Mouse (Mus musculus) forebrain, embryonic 16.5 days (tissue): ENCODE results near the gene Faf2. TPM values are rescaled to one million over a fixed set of nuclear protein-coding genes. Genes with fewer than 3 reads are reported as not detected.
"Not testable (repeated sequence)": the region's sequence is repeated elsewhere in the genome, so short reads cannot be mapped to it uniquely, and the experiment has no call there.

ENCODE experiments used
- ATAC-seq: fragments of 200-750 bp; cut with Nextera tagmentation; 2 replicates; pipeline ENCODE4 v1.8.0; 2017; ENCODE audit warnings: mild to moderate bottlenecking, moderate library complexity
- H3K27ac ChIP-seq: fragments of 300-500 bp; sonication (generic); 2 replicates; pipeline ENCODE4 v1.5.1; 2014; ENCODE audit warnings: low read length, control low read depth
- H3K27me3 ChIP-seq: fragments of 300-500 bp; sonication (generic); replicated peaks from 2 replicates; pipeline ENCODE4 v1.6.1; 2014; ENCODE audit warnings: low read length; ENCODE audit not compliant: control insufficient read depth, insufficient read depth
- H3K36me3 ChIP-seq: fragments of 300-500 bp; sonication (generic); 2 replicates; pipeline ENCODE4 v1.6.1; 2014; ENCODE audit not compliant: control insufficient read depth, insufficient read depth
- H3K4me1 ChIP-seq: fragments of 300-500 bp; sonication (generic); replicated peaks from 2 replicates; pipeline ENCODE4 v1.6.1; 2014; ENCODE audit warnings: low read length; ENCODE audit not compliant: control insufficient read depth, insufficient read depth
- H3K4me2 ChIP-seq: fragments of 300-500 bp; sonication (generic); 2 replicates; pipeline ENCODE4 v1.6.1; 2014; ENCODE audit warnings: mild to moderate bottlenecking, low read length, control low read depth
- H3K4me3 ChIP-seq: fragments of 300-500 bp; sonication (generic); replicated peaks from 2 replicates; pipeline ENCODE4 v1.5.1; 2014; ENCODE audit warnings: mild to moderate bottlenecking, low read length, control low read depth
- H3K9ac ChIP-seq: fragments of 300-500 bp; sonication (generic); replicated peaks from 2 replicates; pipeline ENCODE4 v1.6.1; 2014; ENCODE audit warnings: low read depth, low read length, control low read depth
- H3K9me3 ChIP-seq: fragments of 300-500 bp; sonication (generic); 2 replicates; pipeline ENCODE4 v1.6.1; 2016; ENCODE audit warnings: low read length; ENCODE audit not compliant: control insufficient read depth
- WGBS: fragments of 180-500 bp; shearing (Covaris S2); extraction: QIAGEN DNeasy Blood & Tissue Kit; methylation state at CpG from one replicate; pipeline ENCODE4 v1.1.7; 2014; 5-methylcytosine and 5-hydroxymethylcytosine counted together
- polyA plus RNA-seq: library from polyadenylated mRNA; unstranded; fragments of >200 nt; fragmentation: Nextera tagmentation; extraction: Ambion mirVana; gene quantifications from 2 replicates; pipeline ENCODE4 v1.2.1, GENCODE M21; 2015

The Faf2 gene
- polyA plus RNA-seq, 1 experiment from 2014 or later: 62.9 TPM

GRCm38 (mm10) chr13:54613141-54613540 lies 8.4 kb upstream of the Faf2 start:
- not testable (repeated sequence) for H3K27ac ChIP-seq, H3K4me3 ChIP-seq, H3K9ac ChIP-seq, ATAC-seq, H3K27me3 ChIP-seq, H3K9me3 ChIP-seq, H3K36me3 ChIP-seq, H3K4me2 ChIP-seq
- H3K4me1 ChIP-seq: peaks cover 25% of the 10 kb centered on the region
- WGBS: 84% methylated on average over 8 of the region's 8 CpGs

GRCm38 (mm10) chr13:54616307-54616706 lies 5.3 kb upstream of the Faf2 start:
- Histone ChIP-seq H3K9ac (no peak overlapping the region), H3K27me3 (no peaks in the 10 kb centered on the region), H3K36me3 (no peaks in the 10 kb centered on the region), H3K9me3 (no peaks in the 10 kb centered on the region), H3K4me1 (peaks cover 5% of the 10 kb centered on the region), H3K4me3 (no peak overlapping the region), H3K4me2 (no peak overlapping the region), H3K27ac (no peak overlapping the region)
- ATAC-seq: no peak
- WGBS: 81% methylated on average over 8 of the region's 8 CpGs

DNA sequence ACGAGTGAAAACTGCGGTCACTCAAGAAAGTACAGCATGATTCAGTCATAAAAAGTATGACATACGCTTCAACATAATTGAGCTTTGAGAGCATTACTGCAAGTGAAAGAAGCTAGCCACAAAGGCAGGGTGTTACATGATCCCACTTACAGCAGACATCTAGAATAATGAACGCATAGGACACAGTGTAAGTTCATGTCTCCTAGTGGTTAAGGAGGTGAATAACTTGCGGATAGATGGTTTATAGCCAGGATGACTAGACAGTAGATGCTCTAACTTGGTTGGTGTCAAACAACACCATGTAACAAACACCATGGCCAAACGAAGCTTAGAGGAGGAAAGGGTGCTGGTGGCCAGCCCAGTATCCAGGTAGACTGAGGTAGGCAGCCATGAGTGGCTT lies 4.6 kb upstream of the Faf2 start:
- Histone ChIP-seq H3K9me3 (no peaks in the 10 kb centered on the region), H3K27ac (no peak overlapping the region), H3K4me1 (no peaks in the 10 kb centered on the region), H3K4me2 (no peak overlapping the region), H3K9ac (no peak overlapping the region), H3K4me3 (no peak overlapping the region), H3K36me3 (no peaks in the 10 kb centered on the region), H3K27me3 (no peaks in the 10 kb centered on the region)
- 73% methylated on average over 6 of the region's 6 CpGs for WGBS
- no peak for ATAC-seq

GRCm38 (mm10) chr13:54621960-54622521 lies 457 bp downstream of the Faf2 start:
- no peaks in the 10 kb centered on the region for H3K36me3 ChIP-seq
- peaks cover 22% of the 10 kb centered on the region for H3K4me1 ChIP-seq
- H3K27me3 ChIP-seq: no peaks in the 10 kb centered on the region
- H3K4me3 ChIP-seq: peak overlapping the region; percentile 98
- peak overlapping the region; percentile 97 for H3K4me2 ChIP-seq
- WGBS: under 1% methylated on average over 27 of the region's 27 CpGs
- H3K9me3 ChIP-seq: no peaks in the 10 kb centered on the region
- peak overlapping the region; percentile 88 for H3K27ac ChIP-seq
- H3K9ac ChIP-seq: peak overlapping the region; percentile 94
- ATAC-seq: no peak

GRCm38 (mm10) chr13:54629128-54629527 lies 7.5 kb downstream of the Faf2 start:
- Histone ChIP-seq H3K27ac (no peak overlapping the region), H3K27me3 (no peaks in the 10 kb centered on the region), H3K4me3 (no peak overlapping the region), H3K4me2 (no peak overlapping the region), H3K9ac (no peak overlapping the region), H3K9me3 (no peaks in the 10 kb centered on the region), H3K4me1 (peaks cover 6% of the 10 kb centered on the region; the same call in 1 of the 2 replicates), H3K36me3 (no peaks in the 10 kb centered on the region)
- no peak for ATAC-seq
- 83% methylated on average over 4 of the region's 4 CpGs for WGBS

DNA sequence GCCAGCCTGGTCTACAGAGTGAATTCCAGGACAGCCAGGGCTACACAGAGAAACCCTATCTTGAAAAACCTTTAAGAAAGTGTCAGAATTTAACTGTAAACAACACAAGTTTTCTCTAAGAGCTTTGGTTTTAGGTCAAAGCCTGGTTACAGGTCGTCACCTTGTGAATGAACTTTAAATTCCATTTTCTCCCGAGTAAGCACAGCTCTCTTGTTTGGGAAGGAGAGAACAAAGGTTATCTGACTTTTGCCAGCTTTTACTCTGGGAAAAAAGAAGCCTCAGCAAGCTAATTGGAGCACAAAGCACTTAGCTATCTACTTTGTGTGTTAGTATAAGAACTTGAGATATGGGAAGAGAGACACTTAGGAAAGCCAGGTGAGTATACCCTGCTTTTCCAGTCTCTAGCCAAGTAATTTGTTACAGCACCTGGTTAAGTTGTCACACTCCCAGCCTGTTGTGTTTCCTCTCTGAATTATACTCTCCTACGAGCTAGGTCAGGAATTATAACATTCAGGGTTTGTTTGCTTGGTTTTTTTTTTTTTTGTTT lies 11.2 kb downstream of the Faf2 start:
- H3K27ac ChIP-seq: no peak overlapping the region
- no peak overlapping the region for H3K9ac ChIP-seq
- WGBS: 65% methylated on average over 3 of the region's 3 CpGs
- H3K4me2 ChIP-seq: no peak overlapping the region
- H3K4me1 ChIP-seq: no peaks in the 10 kb centered on the region
- no peaks in the 10 kb centered on the region; the same call in 1 of the 2 replicates for H3K36me3 ChIP-seq
- no peaks in the 10 kb centered on the region for H3K27me3 ChIP-seq
- no peaks in the 10 kb centered on the region for H3K9me3 ChIP-seq
- no peak overlapping the region for H3K4me3 ChIP-seq
- ATAC-seq: no peak

- Histone ChIP-seq H3K27me3 (no peaks in the 10 kb centered on the region), H3K4me2 (no peak overlapping the region), H3K4me3 (no peak overlapping the region), H3K9ac (no peak overlapping the region), H3K27ac (no peak overlapping the region), H3K9me3 (no peaks in the 10 kb centered on the region), H3K36me3 (peaks cover 12% of the 10 kb centered on the region), H3K4me1 (no peaks in the 10 kb centered on the region)
- 96% methylated on average over 3 of the region's 3 CpGs for WGBS
- ATAC-seq: no peak
Measured at GRCm38 (mm10) chr13:54635011-54635410, 13.4 kb downstream of the Faf2 start.

- Histone ChIP-seq H3K4me1 (no peaks in the 10 kb centered on the region), H3K27me3 (no peaks in the 10 kb centered on the region), H3K9ac (no peak overlapping the region), H3K36me3 (peaks cover 50% of the 10 kb centered on the region), H3K9me3 (no peaks in the 10 kb centered on the region), H3K27ac (no peak overlapping the region), H3K4me3 (no peak overlapping the region), H3K4me2 (no peak overlapping the region)
- no peak for ATAC-seq
- 96% methylated on average over 3 of the region's 3 CpGs for WGBS
Measured at GRCm38 (mm10) chr13:54650461-54650860, 28.9 kb downstream of the Faf2 start.

- WGBS: 51% methylated on average over 5 of the region's 5 CpGs
- no peak for ATAC-seq
- H3K27me3 ChIP-seq: no peaks in the 10 kb centered on the region
- no peak overlapping the region for H3K27ac ChIP-seq
- H3K9me3 ChIP-seq: no peaks in the 10 kb centered on the region
- H3K36me3 ChIP-seq: peaks cover 31% of the 10 kb centered on the region
- H3K4me2 ChIP-seq: no peak overlapping the region
- H3K9ac ChIP-seq: no peak overlapping the region
- no peak overlapping the region for H3K4me3 ChIP-seq
- H3K4me1 ChIP-seq: no peaks in the 10 kb centered on the region
Measured at GRCm38 (mm10) chr13:54660877-54661276, 39.3 kb downstream of the Faf2 start.

DNA sequence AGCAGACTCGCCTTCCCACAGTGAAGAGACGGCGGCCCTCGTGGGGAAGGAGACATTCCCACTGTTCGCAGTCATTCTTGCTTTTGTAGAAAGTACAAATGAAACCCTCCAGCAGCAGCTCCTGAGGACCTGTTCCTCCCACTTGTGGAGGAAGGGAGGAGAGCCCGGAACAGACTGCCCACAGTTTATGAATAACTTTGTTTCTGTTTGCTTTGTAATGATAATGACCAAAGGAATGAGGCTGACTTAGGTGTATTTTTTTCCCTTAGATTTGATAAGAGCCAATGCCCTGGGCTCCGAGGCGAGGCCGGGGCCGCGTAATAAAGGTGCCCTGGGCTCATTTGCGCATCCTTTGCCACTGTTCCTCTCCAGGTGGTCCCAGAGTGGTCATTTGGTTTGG lies 39.8 kb downstream of the Faf2 start:
- WGBS: 85% methylated on average over 12 of the region's 12 CpGs
- Histone ChIP-seq H3K27me3 (no peaks in the 10 kb centered on the region), H3K27ac (no peak overlapping the region), H3K4me3 (no peak overlapping the region), H3K4me1 (no peaks in the 10 kb centered on the region), H3K9ac (no peak overlapping the region), H3K36me3 (peaks cover 26% of the 10 kb centered on the region), H3K9me3 (no peaks in the 10 kb centered on the region), H3K4me2 (no peak overlapping the region)
- ATAC-seq: no peak
